Mouse (Mus musculus): ENCODE results near the gene Amph. TPM values are rescaled to one million over a fixed set of nuclear protein-coding genes. Genes with fewer than 3 reads are reported as not detected.
"Not testable (repeated sequence)": the region's sequence is repeated elsewhere in the genome, so short reads cannot be mapped to it uniquely, and the experiment has no call there.

Gene Amph
- polyA plus RNA-seq, 1 experiment from 2014 or later, result 4.5 TPM

DNA sequence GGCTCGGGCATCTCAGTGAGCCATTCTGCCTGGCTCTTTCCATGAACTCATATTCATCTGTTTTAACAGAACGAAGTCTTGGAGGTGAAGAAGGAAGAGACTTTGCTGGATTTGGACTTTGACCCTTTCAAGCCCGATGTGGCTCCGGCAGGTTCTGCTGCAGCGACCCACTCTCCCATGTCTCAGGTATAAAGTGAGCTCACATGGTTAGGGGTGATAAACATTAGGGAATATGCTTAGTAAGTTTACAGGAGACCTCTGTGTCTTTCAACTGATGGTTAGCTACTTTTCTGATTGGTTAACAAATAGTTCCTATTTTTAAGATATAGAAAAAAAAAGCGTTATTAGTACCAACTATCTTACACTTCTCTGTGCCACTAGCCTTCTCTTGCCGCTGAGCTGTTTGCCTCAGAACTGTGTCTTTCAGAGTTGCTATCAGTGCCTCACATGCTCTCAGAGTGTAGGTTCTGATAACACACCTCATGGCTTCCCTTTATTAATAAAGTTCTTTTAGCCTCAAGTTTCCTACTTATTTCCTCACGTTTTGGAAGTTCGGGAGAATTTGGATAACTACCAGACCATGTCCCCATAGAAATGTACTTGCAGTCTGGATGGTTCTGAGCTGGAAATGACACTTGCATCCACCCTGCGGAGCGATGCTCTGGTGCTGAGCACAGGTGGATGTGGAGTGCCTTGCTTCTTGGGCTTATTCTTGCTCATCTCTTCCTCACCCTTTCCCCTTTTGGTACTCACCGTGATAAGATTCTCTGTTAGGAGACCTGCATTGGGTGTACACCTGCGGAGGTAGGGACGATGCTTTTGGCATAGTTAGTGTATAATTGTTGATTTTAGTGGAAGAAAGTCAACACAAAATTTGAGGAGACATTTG, 165.3 kb downstream of the Amph start:
- H3K4me2 ChIP-seq (replicated peaks; ENCODE audit: low read depth, low read length), result no peak overlapping the region

DNA sequence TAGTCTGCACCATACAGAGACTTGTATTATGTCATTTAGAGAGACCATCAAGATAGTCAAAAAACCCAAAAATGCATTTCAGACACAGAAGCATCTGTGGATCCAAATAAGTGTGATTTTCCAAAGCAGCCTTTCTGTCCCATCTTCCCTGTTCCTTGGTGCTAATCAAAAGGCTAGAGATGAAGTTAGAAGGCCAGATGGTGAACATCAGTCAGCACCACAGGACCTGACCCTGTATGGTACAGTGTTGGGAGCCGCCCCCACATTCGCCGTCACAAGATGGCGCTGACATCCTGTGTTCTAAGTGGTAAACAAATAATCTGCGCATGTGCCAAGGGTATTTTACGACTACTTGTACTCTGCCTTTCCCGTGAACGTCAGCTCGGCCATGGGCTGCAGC, 166.8 kb downstream of the Amph start:
- not testable (repeated sequence) for H3K27ac ChIP-seq (ENCODE audit: low read length); H3K4me1 ChIP-seq (ENCODE audit: insufficient read depth, low read depth, low read length); DNase-seq (ENCODE audit: low spot score); H3K27me3 ChIP-seq (replicated peaks; ENCODE audit: insufficient read depth, low read length); H3K4me2 ChIP-seq (replicated peaks; ENCODE audit: low read depth, low read length); H3K9me3 ChIP-seq (ENCODE audit: low read length); H3K36me3 ChIP-seq (ENCODE audit: insufficient read depth, low read length); H3K9ac ChIP-seq (replicated peaks; ENCODE audit: low read depth); H3K4me3 ChIP-seq (ENCODE audit: low read depth, low read length)
- ATAC-seq, result peak; percentile 44
- 63% methylated on average over 4 of the region's 9 CpGs for WGBS

More for the DNA sequence above, 165.3 kb downstream of the Amph start:
- Histone ChIP-seq H3K27ac (ENCODE audit: low read length) (no peak overlapping the region), H3K4me3 (ENCODE audit: low read depth, low read length) (no peak overlapping the region), H3K4me1 (ENCODE audit: insufficient read depth, low read depth, low read length) (no peaks in the 10 kb centered on the region), H3K36me3 (ENCODE audit: insufficient read depth, low read length) (no peaks in the 10 kb centered on the region), H3K27me3 (replicated peaks; ENCODE audit: insufficient read depth, low read length) (no peaks in the 10 kb centered on the region), H3K9ac (replicated peaks; ENCODE audit: low read depth) (no peak overlapping the region), H3K9me3 (ENCODE audit: low read length) (no peaks in the 10 kb centered on the region)
- TF ChIP-seq CTCF (IDR thresholded peaks at IDR 0.05), result no peak
- no peak for TF ChIP-seq EP300 (IDR thresholded peaks at IDR 0.05)
- DNase-seq (ENCODE audit: low spot score) (no peak), ATAC-seq (no peak)
- 84% methylated on average over 14 of the region's 14 CpGs for WGBS

DNA sequence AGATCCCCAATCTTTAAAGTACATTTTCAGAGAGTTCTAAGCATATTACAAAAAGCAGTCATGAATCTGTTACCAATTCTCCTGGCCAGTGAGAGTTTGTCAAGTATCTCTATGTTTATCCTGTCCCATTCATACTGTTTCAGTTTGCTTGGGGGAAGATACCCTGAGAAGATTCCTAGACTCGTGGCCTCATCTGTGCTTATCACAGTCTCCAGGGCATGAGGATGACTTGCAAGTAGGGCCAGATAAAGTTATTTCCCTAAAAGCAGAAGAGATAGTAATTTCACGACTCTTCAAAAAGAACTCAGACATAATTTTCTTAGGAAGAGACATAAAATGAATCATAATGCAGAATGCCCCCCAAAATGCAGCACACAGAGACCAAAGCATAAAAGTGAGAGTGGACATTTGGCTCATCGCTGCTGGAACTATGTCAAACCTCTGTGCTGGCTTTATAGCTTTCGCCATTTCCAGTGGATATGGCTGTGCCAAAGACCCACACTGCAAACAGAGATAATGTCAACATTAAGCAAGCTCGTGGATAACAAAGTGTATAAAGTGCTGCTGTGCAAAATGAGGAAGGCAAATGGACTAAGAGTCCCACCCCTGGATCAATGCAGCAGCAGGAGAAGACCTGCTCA, 179.0 kb downstream of the Amph start:
- TF ChIP-seq CTCF (IDR thresholded peaks at IDR 0.05) (no peak), EP300 (IDR thresholded peaks at IDR 0.05) (no peak)
- DNase-seq (ENCODE audit: low spot score) (no peak), ATAC-seq (no peak)
- Histone ChIP-seq H3K27ac (ENCODE audit: low read length) (no peak overlapping the region), H3K9ac (replicated peaks; ENCODE audit: low read depth) (no peak overlapping the region), H3K4me2 (replicated peaks; ENCODE audit: low read depth, low read length) (no peak overlapping the region), H3K4me3 (ENCODE audit: low read depth, low read length) (no peak overlapping the region), H3K27me3 (replicated peaks; ENCODE audit: insufficient read depth, low read length) (no peaks in the 10 kb centered on the region), H3K9me3 (ENCODE audit: low read length) (no peaks in the 10 kb centered on the region), H3K36me3 (ENCODE audit: insufficient read depth, low read length) (no peaks in the 10 kb centered on the region), H3K4me1 (ENCODE audit: insufficient read depth, low read depth, low read length) (no peaks in the 10 kb centered on the region)
- WGBS, result 45% methylated on average over 5 of the region's 5 CpGs

DNA sequence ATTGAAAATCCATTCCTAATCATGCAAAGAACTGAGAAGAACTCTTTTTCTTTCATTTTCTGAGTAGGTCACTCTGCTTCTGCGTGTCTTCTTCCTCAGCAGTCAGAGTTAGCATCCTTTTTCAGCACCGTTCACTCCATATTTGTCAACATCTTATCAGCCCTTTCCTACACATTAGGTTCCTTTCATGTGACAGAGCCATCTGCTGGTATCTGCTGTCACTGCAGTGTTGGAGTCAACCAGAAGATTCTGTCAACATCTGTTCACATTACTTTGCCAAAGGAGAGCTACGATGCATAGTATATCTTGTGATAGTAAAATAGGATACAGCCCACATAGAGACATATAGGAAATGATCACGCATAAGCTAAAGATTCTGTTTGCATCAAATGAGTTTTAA, 185.8 kb downstream of the Amph start:
- H3K27ac ChIP-seq (ENCODE audit: low read length), result no peak overlapping the region
- TF ChIP-seq EP300 (IDR thresholded peaks at IDR 0.05), result no peak
- TF ChIP-seq CTCF (IDR thresholded peaks at IDR 0.05), result peak; percentile 75
- H3K9ac ChIP-seq (replicated peaks; ENCODE audit: low read depth), result no peak overlapping the region
- H3K36me3 ChIP-seq (ENCODE audit: insufficient read depth, low read length), result no peaks in the 10 kb centered on the region
- 34% methylated on average over 4 of the region's 4 CpGs for WGBS
- no peaks in the 10 kb centered on the region for H3K27me3 ChIP-seq (replicated peaks; ENCODE audit: insufficient read depth, low read length)
- no peak overlapping the region for H3K4me2 ChIP-seq (replicated peaks; ENCODE audit: low read depth, low read length)
- no peak for ATAC-seq
- H3K4me3 ChIP-seq (ENCODE audit: low read depth, low read length), result no peak overlapping the region
- DNase-seq (ENCODE audit: low spot score), result peak; percentile 41
- H3K4me1 ChIP-seq (ENCODE audit: insufficient read depth, low read depth, low read length), result no peaks in the 10 kb centered on the region
- H3K9me3 ChIP-seq (ENCODE audit: low read length), result no peaks in the 10 kb centered on the region

DNA sequence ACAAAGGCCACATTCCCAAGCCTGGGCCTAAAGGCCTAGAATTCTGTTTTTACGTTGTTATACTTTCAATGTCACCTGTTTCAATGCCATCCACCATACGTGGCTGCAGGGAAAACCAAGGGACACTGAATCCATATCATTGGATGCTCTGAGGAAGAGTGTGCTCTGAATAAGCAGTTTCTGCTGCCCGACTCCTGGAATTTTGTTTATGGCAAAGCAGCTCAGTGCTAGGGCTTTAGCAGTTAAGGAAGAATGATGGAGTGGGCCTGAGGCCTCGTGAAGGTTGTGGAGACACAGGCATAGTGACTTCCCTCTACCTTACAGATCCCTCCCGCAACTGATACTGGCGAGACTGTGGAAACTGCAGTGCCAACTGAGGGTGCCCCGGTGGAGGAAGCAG, 189.2 kb downstream of the Amph start:
- no peak overlapping the region for H3K9ac ChIP-seq (replicated peaks; ENCODE audit: low read depth)

DNA sequence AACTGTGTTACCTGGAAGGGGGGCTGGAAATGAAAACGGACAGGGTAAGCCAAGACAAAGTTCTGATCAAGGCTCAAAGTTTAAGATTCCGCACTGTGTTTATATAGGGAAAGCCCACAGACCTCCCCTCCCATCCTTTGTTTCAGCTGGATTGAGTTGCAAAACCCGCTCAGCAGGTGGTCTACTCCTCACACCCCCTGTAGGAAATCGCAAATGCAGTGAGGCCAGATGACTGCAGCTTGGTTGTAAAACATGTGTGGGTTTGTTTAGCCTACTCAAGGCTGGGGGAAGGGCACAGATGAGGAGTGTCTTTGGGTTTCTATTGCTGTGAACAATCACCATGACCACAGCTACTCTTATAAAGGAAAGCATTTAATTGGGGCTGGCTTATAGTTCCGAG, 189.9 kb downstream of the Amph start:
- Histone ChIP-seq H3K9ac (replicated peaks; ENCODE audit: low read depth) (no peak overlapping the region), H3K4me1 (ENCODE audit: insufficient read depth, low read depth, low read length) (no peaks in the 10 kb centered on the region), H3K4me3 (ENCODE audit: low read depth, low read length) (no peak overlapping the region), H3K27ac (ENCODE audit: low read length) (no peak overlapping the region), H3K4me2 (replicated peaks; ENCODE audit: low read depth, low read length) (no peak overlapping the region), H3K36me3 (ENCODE audit: insufficient read depth, low read length) (no peaks in the 10 kb centered on the region), H3K9me3 (ENCODE audit: low read length) (no peaks in the 10 kb centered on the region), H3K27me3 (replicated peaks; ENCODE audit: insufficient read depth, low read length) (no peaks in the 10 kb centered on the region)
- 42% methylated on average over 5 of the region's 5 CpGs for WGBS
- no peak for DNase-seq (ENCODE audit: low spot score)
- no peak for ATAC-seq
- TF ChIP-seq EP300 (IDR thresholded peaks at IDR 0.05) (no peak), CTCF (IDR thresholded peaks at IDR 0.05) (no peak)

More for the DNA sequence above, 189.2 kb downstream of the Amph start:
- Histone ChIP-seq H3K9me3 (ENCODE audit: low read length) (no peaks in the 10 kb centered on the region), H3K36me3 (ENCODE audit: insufficient read depth, low read length) (no peaks in the 10 kb centered on the region), H3K4me3 (ENCODE audit: low read depth, low read length) (no peak overlapping the region), H3K27me3 (replicated peaks; ENCODE audit: insufficient read depth, low read length) (no peaks in the 10 kb centered on the region), H3K27ac (ENCODE audit: low read length) (no peak overlapping the region), H3K4me1 (ENCODE audit: insufficient read depth, low read depth, low read length) (no peaks in the 10 kb centered on the region), H3K4me2 (replicated peaks; ENCODE audit: low read depth, low read length) (no peak overlapping the region)
- TF ChIP-seq CTCF (IDR thresholded peaks at IDR 0.05), result no peak
- no peak for TF ChIP-seq EP300 (IDR thresholded peaks at IDR 0.05)
- DNase-seq (ENCODE audit: low spot score) (no peak), ATAC-seq (no peak)
- 60% methylated on average over 7 of the region's 7 CpGs for WGBS

Measured in lung, postnatal 0 days (tissue).